Mouse (Mus musculus): ENCODE measurements around the gene Clic6.

GRCm38 (mm10) chr16:92475093-92475860 lies 10.3 kb upstream of the Clic6 start:
- TF ChIP-seq CTCF (conservative IDR thresholded peaks at IDR 0.05; ENCODE audit: low read length) (no peak), POU5F1 (IDR thresholded peaks at IDR 0.05; ENCODE audit: borderline replicate concordance, low read length) (no peak)
